Mouse (Mus musculus) gonadal fat pad, adult 2 months (tissue): ENCODE measurements around the gene Rnf157. TPM values are rescaled to one million over a fixed set of nuclear protein-coding genes. Genes with fewer than 3 reads are reported as not detected.
"Not testable (repeated sequence)": the region's sequence is repeated elsewhere in the genome, so short reads cannot be mapped to it uniquely, and the experiment has no call there.

Source experiments
- DNase-seq: peaks from one replicate; pipeline ENCODE4 v3.0.0-alpha.2; 2012; ENCODE audit warnings: low read depth
- polyA plus RNA-seq: library from polyadenylated mRNA; depleted of rRNA; stranded (reverse); fragments of >200 nt; gene quantifications from 2 replicates; pipeline ENCODE4 v1.2.3, GENCODE M21; 2012

The Rnf157 gene
- polyA plus RNA-seq, 1 experiment = 12.5 TPM

- DNase-seq = no peak
Observed at GRCm38 (mm10) chr11:116418194-116418840, 5.5 kb upstream of the Rnf157 start.

- no peak for DNase-seq
Observed at GRCm38 (mm10) chr11:116417054-116417453, 4.2 kb upstream of the Rnf157 start.

- DNase-seq = no peak
Observed at GRCm38 (mm10) chr11:116416196-116416943, 3.5 kb upstream of the Rnf157 start.

DNA sequence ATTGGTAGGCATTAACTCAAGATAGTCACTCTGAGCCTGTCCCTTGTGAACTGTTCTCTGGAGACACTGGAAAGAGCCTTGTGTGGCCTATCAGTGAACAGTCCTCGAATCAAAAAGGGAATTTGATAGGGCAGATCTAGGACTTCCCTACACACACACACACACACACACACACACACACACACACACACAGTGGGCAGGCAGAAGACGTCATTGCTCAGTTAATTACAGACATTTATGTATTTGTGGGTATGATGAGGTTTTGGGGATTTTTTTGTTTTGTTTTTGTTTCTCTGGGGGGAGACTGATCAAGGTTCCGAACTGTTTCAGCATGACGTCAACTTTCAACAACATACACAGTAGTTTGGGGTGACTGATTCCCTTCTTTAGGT, 795 bp upstream of the Rnf157 start:
- no peak for DNase-seq

- DNase-seq = no peak
Observed at GRCm38 (mm10) chr11:116412028-116412827, 604 bp downstream of the Rnf157 start.

DNA sequence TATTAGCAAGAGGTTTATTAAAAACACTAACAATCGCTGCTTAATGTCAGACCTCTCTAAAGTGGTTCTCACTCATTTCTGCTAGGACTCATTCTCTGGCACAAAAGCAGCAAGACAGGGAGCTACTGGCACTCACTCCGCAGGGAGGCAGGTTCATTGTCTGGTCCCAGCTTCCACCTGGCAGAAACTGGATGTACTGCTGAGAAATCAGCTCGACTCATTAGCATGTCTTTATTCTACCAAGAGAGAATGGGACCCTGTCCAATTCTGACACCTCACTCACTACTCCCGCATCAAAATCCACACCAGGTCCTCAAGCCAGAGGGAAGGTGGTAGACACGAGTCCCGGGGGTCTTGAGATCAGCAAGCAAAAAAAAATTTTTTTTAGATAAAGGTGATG, 1.2 kb downstream of the Rnf157 start:
- DNase-seq = no peak

- not testable (repeated sequence) for DNase-seq
Observed at GRCm38 (mm10) chr11:116410415-116410814, 2.4 kb downstream of the Rnf157 start.

GRCm38 (mm10) chr11:116409008-116409407, 3.8 kb downstream of the Rnf157 start:
- DNase-seq = no peak

GRCm38 (mm10) chr11:116406231-116406728, 6.6 kb downstream of the Rnf157 start:
- no peak for DNase-seq

DNA sequence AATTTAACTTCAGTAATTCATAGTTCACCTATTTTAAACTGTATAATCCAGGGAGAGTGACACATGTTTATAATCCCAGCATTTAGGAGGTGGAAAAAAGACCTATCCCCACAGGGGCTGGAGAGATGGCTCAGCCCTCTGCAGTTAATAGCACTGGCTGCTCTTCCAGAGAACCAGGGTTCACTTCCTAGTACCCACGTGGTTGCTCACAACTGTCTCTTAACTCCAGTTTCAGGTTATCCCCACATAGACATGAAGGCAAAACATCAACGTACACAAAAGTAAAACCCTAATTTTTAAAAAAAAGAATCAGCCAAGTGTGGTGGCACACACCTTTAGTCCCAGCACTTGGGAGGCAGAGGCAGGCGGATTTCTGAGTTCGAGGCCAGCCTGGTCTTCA, 7.2 kb downstream of the Rnf157 start:
- DNase-seq = no peak

GRCm38 (mm10) chr11:116400560-116400959, 12.3 kb downstream of the Rnf157 start:
- no peak for DNase-seq

DNA sequence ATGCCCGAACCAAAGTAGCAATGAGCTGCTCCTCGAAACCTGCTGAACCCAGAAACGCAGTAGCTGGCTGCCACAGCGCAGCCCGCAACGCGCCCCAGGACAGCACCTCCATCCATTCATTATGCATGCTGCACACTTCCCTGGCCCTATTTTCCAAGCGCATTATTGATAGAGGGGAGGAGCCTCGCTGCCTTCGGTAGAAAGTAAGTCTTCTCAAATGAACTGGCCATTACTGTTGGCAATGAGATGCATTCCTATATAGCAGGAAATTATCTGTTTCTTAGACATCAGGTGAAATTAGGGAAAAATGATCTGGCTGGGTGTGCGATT, 14.5 kb downstream of the Rnf157 start:
- DNase-seq = no peak

DNA sequence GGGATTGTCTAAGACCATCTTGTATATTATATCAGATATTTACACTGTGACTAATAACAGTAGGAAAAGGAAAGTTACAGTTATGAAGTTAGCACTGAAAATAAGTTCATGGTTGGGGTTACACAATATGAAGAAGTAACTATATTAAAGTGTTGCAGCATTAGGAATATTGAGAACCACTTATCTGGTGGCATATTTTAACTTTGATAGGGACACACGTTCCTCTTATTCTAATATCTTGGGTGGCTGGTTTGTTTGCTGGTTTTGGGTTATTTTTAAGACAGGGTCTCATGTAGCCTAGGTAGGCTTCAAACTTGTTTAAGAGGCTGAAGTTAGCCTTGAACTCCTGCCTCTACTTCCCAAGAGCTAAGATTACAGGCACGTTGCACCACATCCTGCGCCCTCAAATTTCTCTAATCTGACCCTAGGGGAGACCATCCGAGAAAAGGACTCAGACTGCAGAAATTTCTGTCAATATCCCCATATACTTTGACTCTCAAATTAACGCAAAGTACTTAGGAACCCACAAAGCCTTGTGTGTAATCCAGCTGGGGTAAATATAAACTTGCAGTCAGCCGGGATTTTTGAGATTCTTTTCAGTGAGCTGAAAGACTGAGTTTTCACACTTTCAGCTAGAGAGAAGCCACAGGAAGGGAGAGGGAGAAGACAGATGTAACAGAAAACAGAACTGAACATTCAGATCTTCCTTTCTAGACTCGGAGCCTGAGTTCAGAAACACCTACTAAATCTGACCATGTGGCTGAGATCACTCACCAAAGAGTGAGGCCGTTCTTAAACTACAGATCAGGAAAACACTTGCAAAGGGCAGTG, 15.1 kb downstream of the Rnf157 start:
- no peak for DNase-seq

DNA sequence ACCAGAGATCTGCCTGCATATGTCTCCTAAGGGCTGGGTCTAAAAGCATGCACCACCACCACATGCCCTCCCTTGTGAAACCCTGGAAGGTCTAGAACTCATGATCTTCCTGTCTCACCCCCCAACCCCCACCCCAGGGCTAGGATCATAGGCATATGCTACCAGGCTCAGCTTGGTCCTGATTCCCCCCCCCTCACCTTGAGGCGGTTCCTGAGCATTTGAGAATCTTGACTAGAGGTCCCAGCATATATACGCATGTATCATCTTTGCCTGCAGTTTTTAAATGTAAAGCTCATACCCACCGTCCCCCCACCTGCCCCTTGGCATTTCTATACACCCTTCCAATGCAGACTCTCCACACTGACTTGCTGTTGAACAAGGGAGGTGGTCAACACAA, 15.9 kb downstream of the Rnf157 start:
- DNase-seq = no peak

DNA sequence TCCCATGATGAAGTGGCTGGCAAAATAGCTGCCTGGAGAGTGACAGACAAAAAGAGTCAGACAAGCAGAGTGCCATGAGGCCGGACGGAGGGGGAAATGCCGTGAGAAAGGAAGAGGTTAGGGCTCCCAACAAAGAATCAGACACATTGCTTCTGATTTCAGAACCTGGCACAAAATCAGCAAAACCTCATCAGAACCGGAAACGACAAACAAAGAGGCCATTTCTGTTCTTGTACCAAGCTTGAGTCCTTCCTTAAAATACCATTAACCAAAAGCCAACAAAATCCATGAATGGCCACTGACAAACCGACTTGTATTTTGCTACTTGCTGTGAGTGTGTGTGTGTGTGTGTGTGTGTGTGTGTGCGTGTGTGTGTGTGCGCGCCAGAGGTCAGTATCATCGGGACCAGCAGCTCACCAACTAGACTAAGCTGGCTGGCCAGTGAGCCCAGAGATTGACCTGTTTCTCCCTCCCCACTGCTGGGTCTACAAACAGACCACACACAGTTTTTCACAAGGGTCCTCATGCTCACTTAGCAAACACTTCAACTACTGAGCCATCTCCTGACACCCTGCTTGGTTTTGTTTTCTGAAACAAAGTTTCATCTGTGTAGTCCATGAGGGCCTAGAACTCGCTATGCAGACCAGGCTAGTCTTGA, 16.4 kb downstream of the Rnf157 start:
- no peak for DNase-seq

DNA sequence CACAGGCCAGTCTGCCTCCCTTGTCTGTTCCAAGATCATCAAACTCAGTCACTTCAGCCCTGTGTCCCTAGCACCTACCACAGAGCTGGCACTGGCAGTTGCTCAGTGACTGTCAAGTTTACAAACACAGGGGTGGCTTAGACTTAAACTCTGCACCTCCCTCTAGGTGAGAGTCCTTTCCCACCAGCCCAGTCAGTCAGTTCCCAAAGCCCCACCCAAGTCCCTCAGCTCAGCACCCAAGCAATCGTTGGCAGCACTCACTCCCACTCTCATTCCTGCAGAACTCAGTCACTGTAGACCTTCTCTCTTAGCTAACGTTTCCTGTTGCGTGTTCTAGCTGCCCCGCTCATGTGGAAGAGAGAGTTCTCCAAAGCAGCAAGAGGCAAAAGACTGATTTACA, 18.1 kb downstream of the Rnf157 start:
- no peak for DNase-seq

GRCm38 (mm10) chr11:116388841-116389480, 23.9 kb downstream of the Rnf157 start:
- DNase-seq = no peak

DNA sequence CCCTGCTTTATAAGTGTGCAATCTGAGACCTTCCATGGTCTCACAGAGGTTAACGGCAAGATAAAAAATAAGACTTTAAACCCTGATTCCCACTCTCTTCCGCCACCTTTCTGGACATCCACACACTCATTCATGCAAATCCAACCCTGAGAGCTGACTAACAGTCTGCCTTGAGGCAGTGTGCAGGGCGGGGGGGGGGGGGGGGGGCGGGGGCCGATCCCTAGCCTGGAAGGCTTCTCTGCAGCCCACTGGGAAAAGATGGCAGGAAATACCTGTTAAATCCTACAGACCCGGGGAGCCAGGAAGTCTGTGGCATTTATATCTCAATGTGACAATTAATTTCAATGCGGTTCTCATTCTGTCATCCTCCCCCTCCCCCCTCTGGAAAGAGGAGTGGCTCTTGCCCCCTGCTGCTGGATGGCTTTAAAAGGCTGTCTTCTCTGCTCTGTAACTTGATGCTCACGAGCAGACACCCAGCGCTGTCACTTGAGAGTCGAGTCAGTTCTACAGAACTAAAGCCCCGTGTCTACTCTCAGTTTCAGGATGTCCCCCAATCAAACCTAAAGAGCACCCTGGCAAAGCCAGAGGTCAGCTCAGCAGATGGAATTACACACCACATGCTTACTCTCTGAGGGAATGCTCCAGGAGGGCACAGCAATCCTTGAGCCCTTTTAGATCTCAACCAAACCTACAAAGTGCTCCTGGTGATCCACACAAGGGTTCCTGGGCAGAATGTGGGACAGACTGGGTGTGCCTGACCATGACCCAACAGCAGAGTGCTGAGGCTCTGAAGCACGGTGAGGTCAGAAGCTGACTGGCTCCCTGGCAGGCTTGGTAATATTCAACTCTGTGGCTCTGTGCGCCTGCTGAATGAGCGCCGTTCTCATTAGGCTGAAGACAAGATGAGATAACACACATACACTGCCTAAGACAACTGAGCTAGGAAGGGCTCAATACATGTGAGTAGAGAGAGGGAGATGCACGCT, 25.5 kb downstream of the Rnf157 start:
- DNase-seq = no peak

DNA sequence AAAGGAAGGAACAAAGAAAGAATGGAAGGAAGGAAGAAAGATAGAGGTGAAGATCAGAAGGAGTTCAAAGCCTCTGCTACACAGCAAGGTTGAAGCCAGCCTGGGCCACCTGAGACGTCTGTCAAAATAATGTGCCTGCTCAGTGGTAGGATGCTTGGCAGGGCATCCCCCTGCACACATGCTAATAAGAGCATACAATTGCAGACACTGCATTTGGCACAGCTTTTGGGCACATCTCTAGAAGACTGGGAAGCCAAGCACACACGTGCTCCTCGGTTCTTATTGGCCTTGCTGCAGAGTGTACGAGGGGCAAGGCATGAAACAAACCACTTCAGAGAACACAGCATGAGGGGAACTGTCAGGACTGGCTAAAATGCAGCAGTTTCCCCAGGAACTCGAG, 26.8 kb downstream of the Rnf157 start:
- no peak for DNase-seq

DNA sequence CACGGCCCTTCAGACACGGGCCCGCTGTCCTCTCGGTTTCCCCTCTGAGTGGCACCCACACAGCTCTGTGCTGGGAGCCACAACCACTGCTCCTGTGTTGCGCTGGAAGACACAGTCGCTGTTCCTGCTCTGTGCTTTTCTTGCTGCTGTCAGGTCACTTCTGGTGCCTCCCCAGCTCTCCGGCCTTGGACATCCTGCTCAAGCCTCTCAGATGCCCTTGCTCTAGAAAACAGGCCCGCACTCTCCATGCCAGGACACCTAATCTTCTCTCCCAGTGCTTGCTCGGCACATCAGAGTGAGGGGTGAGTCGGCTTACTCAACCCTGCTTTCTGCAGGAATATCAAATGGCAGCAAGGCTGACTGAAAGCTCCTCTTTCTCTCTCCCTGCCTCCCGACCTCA, 28.7 kb downstream of the Rnf157 start:
- DNase-seq = no peak
